Mouse (Mus musculus) macrophage (primary cell): ENCODE results near the gene Ociad2. TPM values are rescaled to one million over a fixed set of nuclear protein-coding genes. Genes with fewer than 3 reads are reported as not detected.

Experiments used
- H3K27ac ChIP-seq: fragments of 350-480 bp; formaldehyde crosslinking; 2 replicates; pipeline ENCODE4 v1.9.0; 2021
- H3K36me3 ChIP-seq: fragments of 350-480 bp; formaldehyde crosslinking; 2 replicates; pipeline ENCODE4 v1.9.0; 2021; ENCODE audit errors: inconsistent target
- H3K4me3 ChIP-seq: fragments of 350-480 bp; formaldehyde crosslinking; 2 replicates; pipeline ENCODE4 v1.9.0; 2021; ENCODE audit errors: inconsistent target
- H3K79me2 ChIP-seq: fragments of 350-480 bp; formaldehyde crosslinking; 2 replicates; pipeline ENCODE4 v1.9.0; 2021; ENCODE audit errors: inconsistent target
- WGBS: methylation state at CpG from one replicate; pipeline ENCODE4 v1.1.7; 2026; ENCODE audit warnings: inconsistent platforms; ENCODE audit not compliant: missing documents; 5-methylcytosine and 5-hydroxymethylcytosine counted together
- polyA plus RNA-seq: library from polyadenylated mRNA; stranded (reverse); fragments of 250-400 nt; gene quantifications from 3 replicates; pipeline ENCODE4 v1.2.4, GENCODE M21; 2018; ENCODE audit warnings: inconsistent platforms

Ociad2 gene
- polyA plus RNA-seq, 1 experiment from 2014 or later: 2.2 TPM

GRCm38 (mm10) chr5:73279190-73279589 is 61.6 kb downstream of the Ociad2 start:
- H3K36me3 ChIP-seq: no peaks in the 10 kb centered on the region
- WGBS: 94% methylated on average over 10 of the region's 10 CpGs
- no peak overlapping the region for H3K4me3 ChIP-seq
- H3K79me2 ChIP-seq: no peaks in the 10 kb centered on the region
- H3K27ac ChIP-seq: no peak overlapping the region

GRCm38 (mm10) chr5:73274941-73275340 is 65.9 kb downstream of the Ociad2 start:
- no CpG with 5 or more reads among the region's 2 CpGs for WGBS
- no peaks in the 10 kb centered on the region for H3K79me2 ChIP-seq
- H3K27ac ChIP-seq: no peak overlapping the region
- H3K36me3 ChIP-seq: no peaks in the 10 kb centered on the region
- no peak overlapping the region for H3K4me3 ChIP-seq

- 91% methylated on average over 3 of the region's 4 CpGs for WGBS
- no peaks in the 10 kb centered on the region for H3K36me3 ChIP-seq
- no peaks in the 10 kb centered on the region for H3K79me2 ChIP-seq
- H3K4me3 ChIP-seq: no peak overlapping the region
- no peak overlapping the region for H3K27ac ChIP-seq
Measured at GRCm38 (mm10) chr5:73273171-73273570, 67.7 kb downstream of the Ociad2 start.

Other genes starting within 250 kb of the Ociad2 start
- gene Fryl, start 84.4 kb downstream of the Ociad2 start, polyA plus RNA-seq: 21.3 to 35.6 TPM (median 24.3 TPM) in 3 replicates
- gene Ociad1, start 48.2 kb downstream of the Ociad2 start, polyA plus RNA-seq: 189 to 360 TPM (median 233 TPM) in 3 replicates
- gene Cwh43, start 65.0 kb upstream of the Ociad2 start, polyA plus RNA-seq: not detected in 3 replicates
- gene Dcun1d4, start 140.0 kb upstream of the Ociad2 start, polyA plus RNA-seq: 3.2 to 4.7 TPM (median 4.0 TPM) in 3 replicates